Mouse (Mus musculus) hindbrain, embryonic 14.5 days (tissue): ENCODE measurements around the gene Tshz2. TPM values are rescaled to one million over a fixed set of nuclear protein-coding genes. Genes with fewer than 3 reads are reported as not detected.

Experiments
- ATAC-seq: fragments of 200-750 bp; cut with Nextera tagmentation; 2 replicates; pipeline ENCODE4 v1.8.0; 2017; ENCODE audit warnings: moderate number of reproducible peaks, mild to moderate bottlenecking, moderate TSS enrichment, moderate library complexity; ENCODE audit not compliant: low FRiP score
- DNase-seq: peaks from one replicate; pipeline ENCODE4 v3.0.0-alpha.2; 2015; ENCODE audit warnings: low spot score
- H3K27ac ChIP-seq: fragments of 300-500 bp; sonication (generic); 2 replicates; pipeline ENCODE4 v1.5.1; 2014; ENCODE audit warnings: mild to moderate bottlenecking, moderate library complexity
- H3K27me3 ChIP-seq: fragments of 300-500 bp; sonication (generic); 2 replicates; pipeline ENCODE4 v1.6.1; 2014; ENCODE audit warnings: mild to moderate bottlenecking, low read length, mixed read lengths; ENCODE audit not compliant: control insufficient read depth, insufficient read depth
- H3K36me3 ChIP-seq: fragments of 300-500 bp; sonication (generic); replicated peaks from 2 replicates; pipeline ENCODE4 v1.6.1; 2014; ENCODE audit not compliant: control insufficient read depth, insufficient read depth
- H3K4me1 ChIP-seq: fragments of 300-500 bp; sonication (generic); replicated peaks from 2 replicates; pipeline ENCODE4 v1.6.1; 2014; ENCODE audit warnings: antibody characterized with exemption, low read length, mixed read lengths; ENCODE audit not compliant: control insufficient read depth, insufficient read depth
- H3K4me2 ChIP-seq: fragments of 300-500 bp; sonication (generic); replicated peaks from 2 replicates; pipeline ENCODE4 v1.6.1; 2014; ENCODE audit warnings: mild to moderate bottlenecking, moderate library complexity
- H3K4me3 ChIP-seq: fragments of 300-500 bp; sonication (generic); replicated peaks from 2 replicates; pipeline ENCODE4 v1.5.1; 2014; ENCODE audit warnings: mild to moderate bottlenecking, low read length
- H3K9ac ChIP-seq: fragments of 300-500 bp; sonication (generic); 2 replicates; pipeline ENCODE4 v1.6.1; 2014
- H3K9me3 ChIP-seq: fragments of 300-500 bp; sonication (generic); 2 replicates; pipeline ENCODE4 v1.6.1; 2016; ENCODE audit warnings: low read length; ENCODE audit not compliant: control insufficient read depth
- WGBS: fragments of 180-500 bp; shearing (Covaris S2); extraction: QIAGEN DNeasy Blood & Tissue Kit; methylation state at CpG from one replicate; pipeline ENCODE4 v1.1.7; 2014; 5-methylcytosine and 5-hydroxymethylcytosine counted together
- polyA plus RNA-seq: library from polyadenylated mRNA; unstranded; fragments of >200 nt; fragmentation: Nextera tagmentation; extraction: Ambion mirVana; gene quantifications from 2 replicates; pipeline ENCODE4 v1.2.1, GENCODE M21; 2014

Tshz2 gene
- polyA plus RNA-seq, 1 experiment from 2014 or later, result 38.1 TPM

GRCm38 (mm10) chr2:169722341-169722740 lies 89.5 kb downstream of the Tshz2 start:
- Histone ChIP-seq H3K27ac (peak overlapping the region; percentile 63), H3K9me3 (no peaks in the 10 kb centered on the region), H3K9ac (no peak overlapping the region), H3K4me3 (no peak overlapping the region), H3K4me2 (no peak overlapping the region; the same call in 1 of the 2 replicates), H3K4me1 (peaks cover 31% of the 10 kb centered on the region), H3K27me3 (no peaks in the 10 kb centered on the region), H3K36me3 (no peaks in the 10 kb centered on the region)
- DNase-seq, result no peak
- ATAC-seq, result no peak
- 65% methylated on average over 6 of the region's 6 CpGs for WGBS

GRCm38 (mm10) chr2:169723645-169724462 lies 91.0 kb downstream of the Tshz2 start:
- no peak overlapping the region for H3K9ac ChIP-seq
- WGBS, result 55% methylated on average over 24 of the region's 24 CpGs
- ATAC-seq, result no peak

GRCm38 (mm10) chr2:169728651-169729280 lies 96.0 kb downstream of the Tshz2 start:
- no peak overlapping the region for H3K4me2 ChIP-seq
- H3K27me3 ChIP-seq, result no peaks in the 10 kb centered on the region
- 61% methylated on average over 16 of the region's 16 CpGs for WGBS
- H3K4me1 ChIP-seq, result peaks cover 9% of the 10 kb centered on the region; the same call in 1 of the 2 replicates
- H3K9ac ChIP-seq, result no peak overlapping the region
- DNase-seq (no peak), ATAC-seq (no peak)
- no peak overlapping the region for H3K4me3 ChIP-seq
- H3K36me3 ChIP-seq, result no peaks in the 10 kb centered on the region
- no peak overlapping the region for H3K27ac ChIP-seq
- no peaks in the 10 kb centered on the region for H3K9me3 ChIP-seq

More at GRCm38 (mm10) chr2:169723645-169724462, 91.0 kb downstream of the Tshz2 start:
- H3K27me3 ChIP-seq, result no peaks in the 10 kb centered on the region
- no peaks in the 10 kb centered on the region for H3K9me3 ChIP-seq
- H3K4me2 ChIP-seq, result no peak overlapping the region; the same call in 1 of the 2 replicates
- no peak for DNase-seq
- H3K27ac ChIP-seq, result peak overlapping the region; percentile 54
- H3K4me1 ChIP-seq, result peaks cover 28% of the 10 kb centered on the region
- no peaks in the 10 kb centered on the region for H3K36me3 ChIP-seq
- no peak overlapping the region for H3K4me3 ChIP-seq

- WGBS, result 80% methylated on average over 7 of the region's 7 CpGs
- no peaks in the 10 kb centered on the region for H3K27me3 ChIP-seq
- H3K36me3 ChIP-seq, result no peaks in the 10 kb centered on the region
- no peaks in the 10 kb centered on the region for H3K9me3 ChIP-seq
- ATAC-seq, result no peak
- H3K4me2 ChIP-seq, result no peak overlapping the region
- no peak for DNase-seq
- no peak overlapping the region for H3K4me3 ChIP-seq
- no peak overlapping the region for H3K27ac ChIP-seq
- no peak overlapping the region for H3K9ac ChIP-seq
- H3K4me1 ChIP-seq, result peaks cover 10% of the 10 kb centered on the region; the same call in 1 of the 2 replicates
Observed at GRCm38 (mm10) chr2:169730551-169730996, 97.8 kb downstream of the Tshz2 start.

- Histone ChIP-seq H3K27ac (peak overlapping the region; percentile 49; the same call in 1 of the 2 replicates), H3K36me3 (no peaks in the 10 kb centered on the region), H3K4me2 (no peak overlapping the region), H3K9ac (no peak overlapping the region), H3K27me3 (no peaks in the 10 kb centered on the region), H3K4me3 (no peak overlapping the region), H3K9me3 (no peaks in the 10 kb centered on the region), H3K4me1 (peaks cover 10% of the 10 kb centered on the region; the same call in 1 of the 2 replicates)
- DNase-seq, result no peak
- no peak for ATAC-seq
- WGBS, result 45% methylated on average over 7 of the region's 7 CpGs
Observed at GRCm38 (mm10) chr2:169734053-169734452, 101.2 kb downstream of the Tshz2 start.

- Histone ChIP-seq H3K4me1 (peaks cover 10% of the 10 kb centered on the region; the same call in 1 of the 2 replicates), H3K9ac (no peak overlapping the region), H3K27me3 (no peaks in the 10 kb centered on the region), H3K9me3 (no peaks in the 10 kb centered on the region), H3K4me3 (no peak overlapping the region), H3K36me3 (no peaks in the 10 kb centered on the region), H3K27ac (peak overlapping the region; percentile 38; the same call in 1 of the 2 replicates), H3K4me2 (no peak overlapping the region)
- DNase-seq (peak; percentile 34), ATAC-seq (peak; percentile 43; the same call in 1 of the 2 replicates)
- 81% methylated on average over 26 of the region's 26 CpGs for WGBS
Observed at GRCm38 (mm10) chr2:169735475-169736406, 102.9 kb downstream of the Tshz2 start.

GRCm38 (mm10) chr2:169740996-169741395 lies 108.2 kb downstream of the Tshz2 start:
- Histone ChIP-seq H3K9ac (no peak overlapping the region), H3K4me2 (no peak overlapping the region), H3K27ac (no peak overlapping the region), H3K36me3 (no peaks in the 10 kb centered on the region), H3K27me3 (no peaks in the 10 kb centered on the region), H3K4me3 (no peak overlapping the region), H3K4me1 (no peaks in the 10 kb centered on the region; the same call in none of the 2 replicates), H3K9me3 (no peaks in the 10 kb centered on the region)
- no peak for DNase-seq
- ATAC-seq, result no peak
- WGBS, result 91% methylated on average over 10 of the region's 10 CpGs

- H3K4me3 ChIP-seq, result no peak overlapping the region
- no peaks in the 10 kb centered on the region for H3K9me3 ChIP-seq
- no peaks in the 10 kb centered on the region for H3K27me3 ChIP-seq
- H3K27ac ChIP-seq, result no peak overlapping the region
- no peaks in the 10 kb centered on the region; the same call in 1 of the 2 replicates for H3K4me1 ChIP-seq
- ATAC-seq (no peak), DNase-seq (no peak)
- no peaks in the 10 kb centered on the region for H3K36me3 ChIP-seq
- H3K4me2 ChIP-seq, result no peak overlapping the region
- WGBS, result 91% methylated on average over 2 of the region's 2 CpGs
- no peak overlapping the region for H3K9ac ChIP-seq
Observed at GRCm38 (mm10) chr2:169742791-169743190, 110.0 kb downstream of the Tshz2 start.
